Mouse (Mus musculus) CH12.LX (cell line): ENCODE measurements around the gene Dlg2. TPM values are rescaled to one million over a fixed set of nuclear protein-coding genes. Genes with fewer than 3 reads are reported as not detected.
"Not testable (repeated sequence)": the region's sequence is repeated elsewhere in the genome, so short reads cannot be mapped to it uniquely, and the experiment has no call there.

Source experiments
- DNase-seq: peaks from one replicate; pipeline ENCODE4 v3.0.0-alpha.2; 2013; ENCODE audit errors: extremely low read depth
- H3K27ac ChIP-seq: 2 replicates; pipeline ENCODE4 v1.5.1; 2012; ENCODE audit warnings: low read depth, mild to moderate bottlenecking, control low read depth, moderate library complexity; ENCODE audit not compliant: insufficient read depth
- H3K27me3 ChIP-seq: replicated peaks from 2 replicates; pipeline ENCODE3; 2012; ENCODE audit warnings: inconsistent platforms
- H3K36me3 ChIP-seq, 2 experiments: replicated peaks in 1 of 2; 2 replicates each; pipeline versions ENCODE3 to v1.6.1; 2012; ENCODE audit warnings: inconsistent platforms in 1 of 2, low read length in 1 of 2, mild to moderate bottlenecking in 1 of 2, mixed read lengths in 1 of 2, moderate library complexity in 1 of 2; ENCODE audit not compliant: control insufficient read depth in 1 of 2, insufficient read depth in 1 of 2
- H3K4me1 ChIP-seq, 2 experiments: 2 replicates each; pipeline ENCODE4 v1.6.1; 2012; ENCODE audit warnings: inconsistent platforms in 1 of 2, moderate library complexity in 1 of 2; ENCODE audit not compliant: insufficient read depth in 2 of 2, control insufficient read depth in 1 of 2
- H3K4me2 ChIP-seq: 2 replicates; pipeline ENCODE4 v1.6.1; 2012; ENCODE audit warnings: low read depth, mild to moderate bottlenecking, control low read depth; ENCODE audit not compliant: poor library complexity, insufficient read depth, severe bottlenecking
- H3K4me3 ChIP-seq, 3 experiments: fragments of 150-350 bp in 1 of 3; sonication (generic) in 1 of 3; replicated peaks in 1 of 3; 2 replicates each; pipeline versions ENCODE3 to v1.5.1; 2011 to 2012; ENCODE audit warnings: low read depth in 2 of 3, low read length in 2 of 3, mild to moderate bottlenecking in 2 of 3, moderate library complexity in 2 of 3, control low read depth in 1 of 3, improper control_type of control experiment in 1 of 3, inconsistent platforms in 1 of 3, mixed read lengths in 1 of 3; ENCODE audit not compliant: poor library complexity in 1 of 3
- H3K79me2 ChIP-seq: replicated peaks from 2 replicates; pipeline ENCODE4 v1.6.1; 2012; ENCODE audit warnings: mild to moderate bottlenecking, moderate library complexity; ENCODE audit not compliant: control insufficient read depth, poor library complexity, insufficient read depth, severe bottlenecking; ENCODE audit errors: extremely low read depth
- H3K9ac ChIP-seq: 2 replicates; pipeline ENCODE4 v1.6.1; 2012; ENCODE audit warnings: low read depth, mild to moderate bottlenecking, control low read depth, moderate library complexity; ENCODE audit not compliant: insufficient read depth
- H3K9me3 ChIP-seq: replicated peaks from 2 replicates; pipeline ENCODE3; 2012; ENCODE audit warnings: low read length, inconsistent platforms, mixed read lengths
- BHLHE40 ChIP-seq: IDR thresholded peaks from 2 replicates; pipeline ENCODE4 v1.6.1; 2011; ENCODE audit warnings: mild to moderate bottlenecking, low read depth, low read length, improper control_type of control experiment
- CHD1 ChIP-seq: IDR thresholded peaks from 2 replicates; pipeline ENCODE4 v1.6.1; 2012; ENCODE audit warnings: low read depth, low read length, improper control_type of control experiment, inconsistent platforms
- CTCF ChIP-seq, 2 experiments: IDR thresholded peaks in 1 of 2; conservative IDR thresholded peaks in 1 of 2; 2 replicates each; pipeline ENCODE4 v1.5.1; 2011 to 2012; ENCODE audit warnings: low read depth in 2 of 2, low read length in 2 of 2, improper control_type of control experiment in 1 of 2, inconsistent platforms in 1 of 2, mild to moderate bottlenecking in 1 of 2, moderate library complexity in 1 of 2
- ELF1 ChIP-seq: IDR thresholded peaks from 2 replicates; pipeline ENCODE4 v1.6.1; 2014; ENCODE audit warnings: low read depth, mild to moderate bottlenecking, inconsistent platforms, low read length, improper control_type of control experiment
- EP300 ChIP-seq: IDR thresholded peaks from 2 replicates; pipeline ENCODE4 v1.6.1; 2011; ENCODE audit warnings: low read length, improper control_type of control experiment
- ETS1 ChIP-seq: conservative IDR thresholded peaks from 2 replicates; pipeline ENCODE4 v1.6.1; 2012; ENCODE audit warnings: low read depth, mild to moderate bottlenecking, inconsistent platforms, low read length, improper control_type of control experiment, moderate library complexity
- IRF4 ChIP-seq: IDR thresholded peaks from 2 replicates; pipeline ENCODE4 v1.6.1; 2014; ENCODE audit warnings: low read depth, mild to moderate bottlenecking, inconsistent platforms, low read length, improper control_type of control experiment
- JUN ChIP-seq: IDR thresholded peaks from 2 replicates; pipeline ENCODE4 v1.6.1; 2011; ENCODE audit warnings: low read depth, mild to moderate bottlenecking, low read length, improper control_type of control experiment, moderate library complexity; ENCODE audit not compliant: insufficient read depth
- JUND ChIP-seq: conservative IDR thresholded peaks from 2 replicates; pipeline ENCODE4 v1.6.1; 2011; ENCODE audit warnings: low read depth, low read length, improper control_type of control experiment
- MAFK ChIP-seq: IDR thresholded peaks from 2 replicates; pipeline ENCODE4 v1.6.1; 2011; ENCODE audit warnings: low read length, improper control_type of control experiment; ENCODE audit not compliant: insufficient replicate concordance
- MEF2A ChIP-seq: IDR thresholded peaks from 2 replicates; pipeline ENCODE4 v1.6.1; 2014; ENCODE audit warnings: low read depth, mild to moderate bottlenecking, inconsistent platforms, low read length, improper control_type of control experiment, borderline replicate concordance
- MYC ChIP-seq: IDR thresholded peaks from 2 replicates; pipeline ENCODE4 v1.6.1; 2011; ENCODE audit warnings: low read depth, mild to moderate bottlenecking, improper control_type of control experiment, low read length
- NELFE ChIP-seq: IDR thresholded peaks from 2 replicates; pipeline ENCODE4 v1.6.1; 2011; ENCODE audit warnings: low read depth, low read length, improper control_type of control experiment
- POLR2AphosphoS2 ChIP-seq: IDR thresholded peaks from 2 replicates; pipeline ENCODE4 v1.6.1; 2011; ENCODE audit warnings: low read depth, low read length, improper control_type of control experiment
- RCOR1 ChIP-seq: conservative IDR thresholded peaks from 2 replicates; pipeline ENCODE4 v1.6.1; 2012; ENCODE audit warnings: low read depth, mild to moderate bottlenecking, inconsistent platforms, low read length, improper control_type of control experiment
- SIN3A ChIP-seq: IDR thresholded peaks from 2 replicates; pipeline ENCODE4 v1.6.1; 2012; ENCODE audit warnings: low read length, improper control_type of control experiment, inconsistent platforms
- TBP ChIP-seq: conservative IDR thresholded peaks from 2 replicates; pipeline ENCODE4 v1.6.1; 2011; ENCODE audit warnings: low read depth, low read length, improper control_type of control experiment
- USF1 ChIP-seq: IDR thresholded peaks from 2 replicates; pipeline ENCODE4 v1.6.1; 2014; ENCODE audit warnings: low read depth, mild to moderate bottlenecking, inconsistent platforms, low read length, improper control_type of control experiment
- ZC3H11A ChIP-seq: IDR thresholded peaks from 2 replicates; pipeline ENCODE4 v1.6.1; 2012; ENCODE audit warnings: low read depth, mild to moderate bottlenecking, inconsistent platforms, low read length, improper control_type of control experiment
- ZMIZ1 ChIP-seq: IDR thresholded peaks from 2 replicates; pipeline ENCODE4 v1.6.1; 2012; ENCODE audit warnings: low read depth, mild to moderate bottlenecking, inconsistent platforms, low read length, improper control_type of control experiment
- ZNF384 ChIP-seq: IDR thresholded peaks from 2 replicates; pipeline ENCODE4 v1.6.1; 2012; ENCODE audit warnings: low read depth, low read length, improper control_type of control experiment, inconsistent platforms
- dilution Hi-C: fragments of 300-500 bp; cut with MboI; formaldehyde crosslinking; loops from 2 replicates; pipeline ENCODE4 v1.14.3; 2020; ENCODE audit warnings: low sequenced_read_pairs; ENCODE audit not compliant: extremely low pct_unique_long_range_greater_than_20kb, extremely low pct_ligation_motif_present
- in situ Hi-C: fragments of 300-500 bp; cut with MboI; formaldehyde crosslinking; loops from 3 replicates; pipeline ENCODE4 v1.14.3; 2019; ENCODE audit warnings: low sequenced_read_pairs, low pct_ligation_motif_present, low pct_unique_long_range_greater_than_20kb, mixed read lengths
- polyA plus RNA-seq: library from polyadenylated mRNA; unstranded; fragments of >175 nt; gene quantifications from 2 replicates; pipeline ENCODE4 v1.2.1, GENCODE M21; 2012; ENCODE audit warnings: low read depth; ENCODE audit not compliant: insufficient read length
- total RNA-seq, 2 experiments: library from RNA; depleted of rRNA; stranded (reverse); fragments of 300-350 nt in 1 of 2; fragments of >200 nt in 1 of 2; gene quantifications; 2 replicates each; pipeline ENCODE4 v1.2.3; 2012 to 2014

Dlg2 gene
- total and polyA plus RNA-seq, 3 experiments, result 0.36 TPM; not detected in 2

DNA sequence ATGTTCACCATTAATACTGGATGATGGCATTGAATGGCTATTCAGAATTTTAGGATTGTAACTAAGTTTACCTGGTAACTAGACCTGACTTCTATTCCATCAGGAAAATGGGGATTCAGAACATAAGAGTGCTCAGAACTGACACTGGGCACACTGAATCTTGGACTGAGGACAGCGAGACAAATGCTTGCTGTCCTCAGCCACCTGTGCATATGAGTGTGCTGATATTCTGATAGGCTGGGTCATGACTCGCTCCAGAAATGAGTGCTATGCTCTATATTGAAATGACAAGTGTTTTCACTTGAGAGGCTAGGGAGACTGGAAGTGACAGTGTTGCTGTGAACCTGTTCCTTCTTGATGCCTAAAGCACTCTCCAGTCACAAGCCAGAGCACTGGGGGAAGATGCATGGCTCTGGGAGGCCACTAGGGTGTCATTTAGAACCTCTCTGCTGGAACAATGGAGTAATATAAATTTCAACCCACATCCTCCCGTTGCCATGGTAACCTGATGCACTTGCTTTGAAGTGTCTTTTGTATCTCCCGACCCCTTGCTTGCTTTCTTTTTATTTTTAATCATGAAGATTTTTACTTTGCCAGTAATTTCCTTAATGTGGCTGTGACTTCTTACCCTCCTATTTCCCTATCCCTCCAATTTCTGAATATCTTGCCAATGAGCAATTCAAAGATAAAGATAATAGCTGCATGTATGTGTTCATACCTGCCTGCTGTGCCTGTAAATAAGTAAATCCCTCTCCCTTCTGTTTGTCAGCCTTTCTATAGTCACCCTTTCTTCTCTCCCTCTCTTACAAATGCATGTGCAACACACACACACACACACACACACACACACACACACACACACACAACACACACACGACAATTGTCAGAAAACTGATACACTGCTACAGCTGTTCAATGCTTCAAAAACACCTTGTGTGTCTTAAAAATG is 367.1 kb downstream of the Dlg2 start:
- Histone ChIP-seq H3K36me3 (no peaks in the 10 kb centered on the region), H3K4me3 (no peak overlapping the region)
- peak; percentile 12 for DNase-seq
- in situ Hi-C loops, result no loop called here
- TF ChIP-seq ZC3H11A (no peak), TBP (no peak), NELFE (no peak), IRF4 (no peak), CTCF (conservative IDR thresholded peaks at IDR 0.05 in 1 of 2, IDR thresholded peaks at IDR 0.05 in 1 of 2; ENCODE audit: low read depth in 2 of 2, low read length in 2 of 2) (no peak), RCOR1 (no peak), ELF1 (no peak), BHLHE40 (no peak)
- TF ChIP-seq, all 38 proteins: peak for 0
- no peaks in the 10 kb centered on the region for H3K9me3 ChIP-seq
- H3K4me1 ChIP-seq, result no peaks in the 10 kb centered on the region
- H3K9ac ChIP-seq, result no peak overlapping the region
- no peaks in the 10 kb centered on the region for H3K27me3 ChIP-seq
- H3K4me2 ChIP-seq, result no peak overlapping the region
- no peaks in the 10 kb centered on the region for H3K79me2 ChIP-seq
- dilution Hi-C loops, result no loop called here
- H3K27ac ChIP-seq, result no peak overlapping the region

- H3K9me3 ChIP-seq, in situ Hi-C loops, H3K4me3 ChIP-seq, H3K9ac ChIP-seq, H3K27me3 ChIP-seq, DNase-seq, H3K27ac ChIP-seq, H3K79me2 ChIP-seq, H3K4me1 ChIP-seq, H3K4me2 ChIP-seq, H3K36me3 ChIP-seq, dilution Hi-C loops: not testable (repeated sequence)
Measured at GRCm38 (mm10) chr7:90876796-90877195, 400.3 kb downstream of the Dlg2 start.

GRCm38 (mm10) chr7:90882740-90883139 is 406.3 kb downstream of the Dlg2 start:
- no peaks in the 10 kb centered on the region for H3K36me3 ChIP-seq
- DNase-seq, result no peak
- H3K27me3 ChIP-seq, result no peaks in the 10 kb centered on the region
- H3K4me2 ChIP-seq, result no peak overlapping the region
- no peak overlapping the region for H3K27ac ChIP-seq
- in situ Hi-C loops, result no loop called here
- TF ChIP-seq IRF4 (no peak), JUND (no peak), TBP (no peak), ZNF384 (no peak), MAFK (no peak), MEF2A (no peak), MYC (no peak), USF1 (no peak), JUN (no peak), SIN3A (no peak), EP300 (no peak), POLR2AphosphoS2 (no peak), ZMIZ1 (no peak), ELF1 (no peak), CHD1 (no peak), ETS1 (no peak)
- no peaks in the 10 kb centered on the region for H3K79me2 ChIP-seq
- no peaks in the 10 kb centered on the region for H3K4me1 ChIP-seq
- H3K9ac ChIP-seq, result no peak overlapping the region
- H3K9me3 ChIP-seq, result no peaks in the 10 kb centered on the region
- dilution Hi-C loops, result no loop called here
- no peak overlapping the region for H3K4me3 ChIP-seq
